ENCODE assay signal across 8 mouse cellular contexts in genomic region chr12:109830303-109831020, GRCm38 (mm10).
DNase-seq lines count a peak whose midpoint lies in the region; ATAC-seq lines count a peak whose summit lies in the region.

No protein-coding gene starts in this region.

- peak; percentile 42 for DNase-seq in gastrocnemius, postnatal 14 days
- no peak for DNase-seq in gastrocnemius, postnatal 4 days (ENCODE audit: low spot score in 2 of 2)
- DNase-seq in right cerebral cortex, postnatal 4 days = peak; percentile 34
- no peak for DNase-seq in right cerebral cortex, adult 2 months (ENCODE audit: low spot score in 2 of 2)
- DNase-seq in heart, postnatal 10 days = peak; percentile 8 to 42
- peak; percentile 33 for DNase-seq in lung, postnatal 14 days
- no peak for DNase-seq in spleen, postnatal 36 days (ENCODE audit: low spot score in 2 of 2)

- no peak for ATAC-seq in megakaryocyte-erythroid progenitor cell, adult 5-6 weeks (replicated peaks; ENCODE audit: low FRiP score, low TSS enrichment, poor library complexity, severe bottlenecking)

- intact Hi-C loops in gastrocnemius, postnatal 14 days (cut with DNase I; ENCODE audit: low total_unique reads) = no loop called here
- intact Hi-C loops in heart, postnatal 10 days (cut with DNase I) = loop anchor here (2.0 kb wide), 1 partner anchor 542 kb away; no protein-coding TSS in a partner anchor

Comparison
In these comparisons a context has a peak if more than half of its experiments do, and no peak if none do; other contexts are left out.
1. DNase-seq: peak in gastrocnemius, postnatal 14 days (single experiment), right cerebral cortex, postnatal 4 days (single experiment), heart, postnatal 10 days (2 of 2) and lung, postnatal 14 days (single experiment); none in gastrocnemius, postnatal 4 days (0 of 2), right cerebral cortex, adult 2 months (0 of 2) and spleen, postnatal 36 days (0 of 2).